Mouse (Mus musculus) 3T3-L1 (cell line): ENCODE results near the gene 4930452B06Rik.
A peak's percentile ranks its signal among the peaks of the same experiment; 100 is the strongest.

ENCODE experiments used
- DNase-seq: peaks from one replicate; pipeline ENCODE4 v3.0.0-alpha.2; 2015; ENCODE audit warnings: low read depth, low spot score

Gene 4930452B06Rik

GRCm38 (mm10) chr14:8451117-8451516 is 214.9 kb downstream of the 4930452B06Rik start:
- no peak for DNase-seq

- no peak for DNase-seq
Measured at GRCm38 (mm10) chr14:8450342-8450741, 215.7 kb downstream of the 4930452B06Rik start.

- DNase-seq = no peak
Measured at GRCm38 (mm10) chr14:8449299-8449698, 216.7 kb downstream of the 4930452B06Rik start.

GRCm38 (mm10) chr14:8447352-8447751 is 218.7 kb downstream of the 4930452B06Rik start:
- no peak for DNase-seq

GRCm38 (mm10) chr14:8444363-8444762 is 221.7 kb downstream of the 4930452B06Rik start:
- DNase-seq = no peak

- DNase-seq = no peak
Measured at GRCm38 (mm10) chr14:8442691-8443090, 223.3 kb downstream of the 4930452B06Rik start.

GRCm38 (mm10) chr14:8441623-8442022 is 224.4 kb downstream of the 4930452B06Rik start:
- no peak for DNase-seq

- no peak for DNase-seq
Measured at GRCm38 (mm10) chr14:8430611-8431230, 235.3 kb downstream of the 4930452B06Rik start.

GRCm38 (mm10) chr14:8429767-8430166 is 236.3 kb downstream of the 4930452B06Rik start:
- DNase-seq = no peak

GRCm38 (mm10) chr14:8422833-8423232 is 243.2 kb downstream of the 4930452B06Rik start:
- DNase-seq = no peak

GRCm38 (mm10) chr14:8421199-8421787 is 244.7 kb downstream of the 4930452B06Rik start:
- no peak for DNase-seq

- peak; percentile 43 for DNase-seq
Measured at GRCm38 (mm10) chr14:8418610-8419009, 247.4 kb downstream of the 4930452B06Rik start.

- DNase-seq = no peak
Measured at GRCm38 (mm10) chr14:8405946-8406345, 260.1 kb downstream of the 4930452B06Rik start.

GRCm38 (mm10) chr14:8403310-8403709 is 262.7 kb downstream of the 4930452B06Rik start:
- no peak for DNase-seq

- no peak for DNase-seq
Measured at GRCm38 (mm10) chr14:8398507-8398906, 267.5 kb downstream of the 4930452B06Rik start.

GRCm38 (mm10) chr14:8395690-8396287 is 270.3 kb downstream of the 4930452B06Rik start:
- no peak for DNase-seq

GRCm38 (mm10) chr14:8392181-8392825 is 273.7 kb downstream of the 4930452B06Rik start:
- no peak for DNase-seq
